Mouse (Mus musculus) gastrocnemius, adult 18-20 months (tissue): ENCODE results near the gene Prdx3. TPM values are rescaled to one million over a fixed set of nuclear protein-coding genes. Genes with fewer than 3 reads are reported as not detected.
"Not testable (repeated sequence)": the region's sequence is repeated elsewhere in the genome, so short reads cannot be mapped to it uniquely, and the experiment has no call there.

Experiments
- DNase-seq: peaks from one replicate; pipeline ENCODE4 v3.0.0; 2021; ENCODE audit warnings: low spot score
- total RNA-seq, 2 experiments: library from RNA; stranded (reverse); gene quantifications; 2 replicates each; pipeline ENCODE4 v1.2.3; 2021

The Prdx3 gene
- total RNA-seq, 2 experiments from 2014 or later = 218 to 227 TPM

DNA sequence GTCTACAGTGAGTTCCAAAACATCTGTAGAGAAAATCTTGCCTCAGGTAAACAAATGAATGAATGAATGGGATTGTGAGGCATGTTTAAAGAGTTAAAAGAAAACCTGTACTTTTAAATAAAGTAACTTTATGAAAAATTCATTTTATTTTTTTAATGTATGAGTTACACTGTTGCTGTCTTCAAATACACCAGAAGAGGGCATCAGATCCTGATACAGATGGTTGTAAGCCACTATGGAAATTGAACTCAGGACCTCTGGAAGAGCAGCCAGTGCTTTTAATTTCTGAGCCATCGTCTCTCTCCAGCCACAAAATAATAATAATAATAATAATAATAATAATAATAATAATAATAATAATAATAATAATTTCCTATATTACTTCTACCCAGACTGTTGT is 3.9 kb downstream of the Prdx3 start:
- DNase-seq = no peak

DNA sequence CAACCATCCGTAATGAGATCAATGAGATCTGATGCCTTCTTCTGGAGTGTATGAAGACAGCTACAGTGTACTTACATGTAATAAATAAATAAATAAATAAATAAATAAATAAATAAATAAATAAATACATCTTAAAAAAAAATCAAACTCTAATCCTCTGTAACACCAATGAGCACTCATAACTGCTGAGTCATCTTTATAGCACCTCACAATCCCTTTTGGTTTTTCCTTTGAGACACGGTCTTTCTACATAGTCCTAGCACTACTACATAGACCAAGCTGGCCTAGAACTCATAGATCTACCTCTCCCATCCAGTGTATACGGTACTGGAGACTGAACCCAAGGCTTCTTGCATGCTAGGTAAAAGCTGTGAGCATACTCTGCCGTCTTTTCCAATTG is 8.2 kb downstream of the Prdx3 start:
- not testable (repeated sequence) for DNase-seq

DNA sequence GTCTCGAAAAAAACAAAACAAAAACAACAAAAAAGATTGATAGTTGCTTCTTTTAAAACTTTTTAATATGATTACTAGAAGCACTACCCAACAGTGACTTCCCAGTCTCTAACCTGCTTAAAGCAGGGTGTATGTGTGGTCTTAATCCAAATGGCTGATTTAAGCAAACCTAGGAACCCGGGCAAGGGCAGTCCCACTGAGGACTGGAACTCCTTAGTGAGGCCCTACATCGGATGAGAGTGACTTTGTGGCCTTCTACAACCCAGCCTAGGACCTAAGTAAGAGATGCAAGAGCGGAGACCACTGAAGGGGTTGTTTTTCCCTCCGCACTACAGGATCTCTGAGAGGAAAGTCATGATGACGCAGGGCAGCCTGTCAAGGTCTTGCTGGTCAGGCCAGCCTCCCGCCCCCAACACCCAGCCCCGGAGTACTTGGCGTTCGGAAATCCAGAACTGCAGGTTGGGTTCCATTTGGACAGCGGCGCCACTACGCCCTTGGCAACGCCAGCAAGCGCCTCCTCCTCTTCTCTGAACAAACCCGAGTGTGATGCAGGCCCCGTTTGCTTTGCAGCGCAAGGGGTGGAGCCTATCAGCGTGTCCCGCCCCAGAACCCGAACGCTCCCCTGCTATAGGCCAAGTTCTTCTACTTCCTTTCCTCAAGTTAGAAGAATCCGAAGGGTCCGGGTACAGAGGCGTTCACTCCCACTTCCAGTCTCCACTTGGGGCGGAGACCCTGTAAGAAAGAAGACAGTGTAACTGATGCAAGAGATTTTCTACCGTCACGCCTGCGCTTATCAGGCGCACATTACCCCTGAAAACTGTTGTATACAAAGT is 13.3 kb downstream of the Prdx3 start, which contains the start of gene Sfxn4:
Gene Sfxn4 (minus strand): TSS at position 612 of the 833 bp plus-strand sequence.
- DNase-seq = peak; percentile 95

DNA sequence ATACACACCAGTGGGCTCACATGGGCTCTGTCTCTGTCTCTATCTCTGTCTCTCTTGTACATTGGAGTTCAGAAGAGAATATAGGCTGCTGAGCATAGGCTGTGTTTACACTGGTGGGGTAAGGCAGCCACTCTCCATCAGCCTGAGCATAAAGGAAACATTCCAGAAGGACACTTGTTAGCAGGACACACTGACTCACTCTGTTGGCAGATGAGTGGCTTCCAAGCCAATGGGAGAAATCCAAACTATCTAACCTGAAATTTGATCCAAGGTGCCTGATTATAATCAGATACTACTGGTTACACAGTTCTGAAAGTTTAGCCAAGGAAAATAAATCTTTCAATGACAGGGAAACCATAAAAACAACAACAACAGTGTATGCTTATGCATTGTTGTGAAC is 28.6 kb downstream of the Prdx3 start:
- DNase-seq = no peak

DNA sequence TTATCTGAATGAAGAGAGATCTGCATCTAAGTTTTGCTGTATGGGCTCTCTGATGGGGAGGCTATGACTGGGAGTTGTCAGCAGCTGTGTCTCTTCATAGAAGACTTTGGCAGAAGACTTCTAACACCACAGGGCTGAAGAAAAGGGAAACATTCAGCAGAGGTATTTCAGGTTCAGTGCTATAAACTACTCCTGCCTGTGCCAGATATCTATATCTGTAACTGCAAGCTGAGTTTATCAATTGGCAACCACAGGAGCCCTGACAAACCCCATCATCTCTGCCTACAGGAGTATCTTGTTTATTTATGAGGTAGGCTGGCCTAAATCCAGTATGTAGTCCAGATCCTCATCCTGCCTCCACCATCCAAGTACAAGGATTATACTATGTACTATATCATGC is 31.0 kb downstream of the Prdx3 start:
- no peak for DNase-seq

DNA sequence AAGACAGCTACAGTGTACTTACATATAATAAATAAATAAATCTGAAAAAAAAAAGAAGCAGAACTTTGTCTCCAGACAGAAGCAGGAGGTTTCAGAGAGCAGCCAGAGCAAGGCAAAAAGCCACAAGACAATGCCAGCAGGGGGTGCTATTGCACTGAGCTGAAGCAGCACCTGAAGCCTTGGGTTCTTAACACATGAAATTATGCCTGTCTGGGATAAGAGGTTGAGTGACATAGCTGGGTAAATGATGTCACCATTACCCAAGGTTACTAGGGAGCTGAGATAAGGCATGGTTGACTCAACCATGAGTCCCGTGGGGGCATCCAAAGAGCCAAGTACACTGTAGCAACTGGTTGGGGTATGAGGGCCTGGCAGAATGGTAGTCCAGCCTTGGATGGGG is 36.6 kb downstream of the Prdx3 start:
- peak; percentile 71 for DNase-seq

DNA sequence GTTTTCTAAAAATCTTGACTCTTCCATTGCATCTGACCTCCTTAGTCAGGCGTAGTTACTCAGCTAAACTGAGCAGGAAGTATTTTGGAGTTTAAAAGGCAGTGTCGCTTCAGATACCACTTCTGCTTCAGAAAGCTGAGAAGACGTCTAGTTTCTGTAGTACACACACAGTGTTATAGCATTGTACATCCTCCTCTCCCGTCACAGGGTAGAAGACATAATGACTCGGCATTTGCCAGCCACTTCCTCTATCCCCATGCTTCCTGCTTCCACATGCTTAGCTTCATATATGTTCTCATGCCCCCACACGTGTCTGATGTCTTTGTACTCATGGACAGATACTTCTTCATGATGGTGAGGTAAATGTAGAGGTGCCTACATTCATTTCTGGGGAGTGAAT is 55.7 kb downstream of the Prdx3 start:
- DNase-seq = no peak

Other genes starting within 250 kb of the Prdx3 start
- gene Nanos1, start 118.6 kb downstream of the Prdx3 start, total RNA-seq = under 1 TPM in 1 of 2 experiments, not detected in 1; 0.07 TPM
- gene Eif3a, start 83.9 kb downstream of the Prdx3 start, total RNA-seq = 10 to 100 TPM; 83.7 to 95.7 TPM
- 10 to 100 TPM; 11.9 to 12.4 TPM for gene Fam45a, start 63.0 kb downstream of the Prdx3 start, total RNA-seq
- gene Sfxn4, start 13.1 kb downstream of the Prdx3 start, total RNA-seq = 1 to 10 TPM; 2.0 to 2.8 TPM
- gene Grk5, start 15.2 kb upstream of the Prdx3 start, total RNA-seq = 1 to 10 TPM; 2.0 to 5.9 TPM